8 mouse cellular contexts compared by ENCODE assay signal in the genomic region with DNA sequence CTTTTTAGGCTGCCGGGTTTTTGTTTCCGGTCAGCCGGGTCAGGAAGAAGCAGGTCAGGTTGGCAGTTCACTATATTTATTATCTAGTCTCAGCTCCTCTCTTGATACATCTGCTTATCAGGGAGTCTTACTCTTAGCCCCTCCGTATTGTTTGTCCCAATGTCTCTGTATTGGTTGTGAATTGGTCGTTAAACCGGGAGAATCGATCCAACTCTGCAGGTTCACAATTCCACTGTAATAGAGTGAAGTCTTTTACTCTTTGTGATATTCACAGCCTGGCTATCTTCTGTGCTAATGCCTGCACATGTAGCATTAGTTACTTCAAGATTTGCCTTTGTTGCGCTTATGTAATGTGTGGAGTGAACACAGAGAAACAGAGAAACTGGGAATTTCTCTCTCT. TPM values are rescaled to one million over a fixed set of nuclear protein-coding genes. Genes with fewer than 3 reads are reported as not detected.
DNase-seq lines count a peak whose midpoint lies in the region; ATAC-seq and TF ChIP-seq lines count a peak whose summit lies in the region.

No protein-coding gene starts in this region.

- no peak overlapping the region for H3K27ac ChIP-seq in cerebellum, adult 2 months (ENCODE audit: insufficient read depth, low read length)
- no peak overlapping the region for H3K27ac ChIP-seq in limb, embryonic 14.5 days (replicated peaks; ENCODE audit: low read depth, low read length)
- no peak overlapping the region for H3K27ac ChIP-seq in stomach, embryonic 14.5 days (ENCODE audit: low read length)

- no peak for TF ChIP-seq CTCF in cerebellum, adult 2 months (IDR thresholded peaks at IDR 0.05; ENCODE audit: borderline replicate concordance, insufficient read depth, low read depth, low read length)

- no peaks in the 10 kb centered on the region for H3K27me3 ChIP-seq in cerebellum, adult 2 months (ENCODE audit: control insufficient read depth, insufficient read depth, low read length)
- no peaks in the 10 kb centered on the region for H3K27me3 ChIP-seq in megakaryocyte, embryonic 14.5 days (replicated peaks)
- H3K27me3 ChIP-seq in limb, embryonic 14.5 days (ENCODE audit: control insufficient read depth, insufficient read depth, low read length) = no peaks in the 10 kb centered on the region
- H3K27me3 ChIP-seq in stomach, embryonic 14.5 days (ENCODE audit: control insufficient read depth, insufficient read depth, low read length) = no peaks in the 10 kb centered on the region

- ATAC-seq in megakaryocyte, adult 5-6 weeks (ENCODE audit: poor library complexity, severe bottlenecking) = no peak
- no peak for ATAC-seq in limb, embryonic 14.5 days (ENCODE audit: low FRiP score, low read depth)
- no peak for ATAC-seq in stomach, embryonic 14.5 days (ENCODE audit: insufficient number of reproducible peaks, insufficient read depth, low FRiP score, low read depth)

- WGBS in cerebellum, adult 2 months = 71% methylated on average over 8 of the region's 8 CpGs
- 67% methylated on average over 8 of the region's 8 CpGs for WGBS in limb, embryonic 14.5 days
- WGBS in stomach, embryonic 14.5 days = 53% methylated on average over 8 of the region's 8 CpGs

- H3K4me2 ChIP-seq in limb, embryonic 14.5 days (replicated peaks; ENCODE audit: low read depth, low read length, severe bottlenecking) = peak overlapping the region; percentile 55
- H3K4me2 ChIP-seq in stomach, embryonic 14.5 days (replicated peaks; ENCODE audit: low read depth, low read length) = peak overlapping the region; percentile 50

- H3K4me3 ChIP-seq in cerebellum, adult 2 months (replicated peaks; ENCODE audit: insufficient read depth, low read depth, low read length) = peak overlapping the region; percentile 77
- peak overlapping the region; percentile 28 for H3K4me3 ChIP-seq in megakaryocyte, embryonic 14.5 days (replicated peaks)
- H3K4me3 ChIP-seq in limb, embryonic 14.5 days (replicated peaks; ENCODE audit: low read length) = peak overlapping the region; percentile 57
- H3K4me3 ChIP-seq in stomach, embryonic 14.5 days (ENCODE audit: low read depth, low read length) = peak overlapping the region; percentile 49

- no peaks in the 10 kb centered on the region for H3K36me3 ChIP-seq in megakaryocyte, embryonic 14.5 days (replicated peaks; ENCODE audit: low read length)
- peaks cover 13% of the 10 kb centered on the region for H3K36me3 ChIP-seq in limb, embryonic 14.5 days (ENCODE audit: control insufficient read depth, insufficient read depth, low read length)
- H3K36me3 ChIP-seq in stomach, embryonic 14.5 days (ENCODE audit: control insufficient read depth, insufficient read depth, low read length) = no peaks in the 10 kb centered on the region

- H3K9me3 ChIP-seq in megakaryocyte, embryonic 14.5 days = no peaks in the 10 kb centered on the region
- no peaks in the 10 kb centered on the region for H3K9me3 ChIP-seq in limb, embryonic 14.5 days (ENCODE audit: control insufficient read depth, low read length)
- no peaks in the 10 kb centered on the region for H3K9me3 ChIP-seq in stomach, embryonic 14.5 days (ENCODE audit: control insufficient read depth, low read depth, low read length)

- no peak for DNase-seq in cerebellum, adult 2 months
- DNase-seq in cerebellum, adult 11 months = no peak
- DNase-seq in limb, embryonic 14.5 days (ENCODE audit: low spot score) = no peak
- DNase-seq in adrenal gland, postnatal 14 days = no peak
- no peak for DNase-seq in right cerebral cortex, postnatal 36 days (ENCODE audit: low spot score in 2 of 2)

- peak overlapping the region; percentile 85 for H3K9ac ChIP-seq in limb, embryonic 14.5 days (ENCODE audit: low read depth, low read length, severe bottlenecking)
- H3K9ac ChIP-seq in stomach, embryonic 14.5 days (replicated peaks; ENCODE audit: low read depth, low read length) = peak overlapping the region; percentile 87; the same call in 1 of the 2 replicates

- H3K4me1 ChIP-seq in cerebellum, adult 2 months (ENCODE audit: control insufficient read depth, insufficient read depth, low read length) = no peaks in the 10 kb centered on the region
- H3K4me1 ChIP-seq in megakaryocyte, embryonic 14.5 days = peaks cover 24% of the 10 kb centered on the region
- H3K4me1 ChIP-seq in limb, embryonic 14.5 days (ENCODE audit: control insufficient read depth, insufficient read depth, low read length) = peaks cover 11% of the 10 kb centered on the region; the same call in 1 of the 2 replicates
- 0 out of 2 replicates have a peak, but pooled peaks cover 4% of the 10 kb centered on the region for H3K4me1 ChIP-seq in stomach, embryonic 14.5 days (ENCODE audit: control insufficient read depth, insufficient read depth, low read length)

- TF ChIP-seq POLR2A in cerebellum, adult 2 months (IDR thresholded peaks at IDR 0.05; ENCODE audit: borderline replicate concordance, insufficient read depth, low read length) = no peak
- no peak for TF ChIP-seq POLR2A in limb, embryonic 14.5 days (IDR thresholded peaks at IDR 0.05; ENCODE audit: borderline replicate concordance, extremely low read depth, insufficient read depth, insufficient read length)

RNA-seq across cellular contexts. Expression of a gene that starts 1.4 kb away (rescaled TPM):
- polyA plus RNA-seq in cerebellum, adult 2 months (2012; rRNA removed) = 6.3 and 6.5 TPM in 2 replicates
- polyA plus RNA-seq in megakaryocyte, embryonic 14.5 days (2012; ENCODE audit: insufficient read depth, low replicate concordance) = 10.0 and 19.0 TPM in 2 replicates
- total RNA-seq in megakaryocyte, adult 5-6 weeks (2015) = 25.7 and 33.5 TPM in 2 replicates
- 15.1 and 16.1 TPM in 2 replicates for total RNA-seq in megakaryocyte, adult 5-6 weeks (2017)
- 8.4 and 9.1 TPM in 2 replicates for polyA plus RNA-seq in limb, embryonic 14.5 days (2012; rRNA removed)
- 13.4 and 15.0 TPM in 2 replicates for polyA plus RNA-seq in limb, embryonic 14.5 days (2014; fragmentation: Nextera tagmentation; extraction: Ambion mirVana)
- polyA plus RNA-seq in stomach, embryonic 14.5 days (2014; fragmentation: Nextera tagmentation; extraction: Ambion mirVana) = 22.9 and 24.0 TPM in 2 replicates
- 14.5 and 15.6 TPM in 2 replicates for total RNA-seq in adrenal gland, postnatal 14 days (2021)

RNA-seq across cellular contexts. Expression of a gene that starts 57.5 kb away (rescaled TPM):
- 14.4 and 15.1 TPM in 2 replicates for polyA plus RNA-seq in cerebellum, adult 2 months (2012; rRNA removed)
- 0.08 TPM in 1 of 2 replicates, not detected in the other for polyA plus RNA-seq in megakaryocyte, embryonic 14.5 days (2012; ENCODE audit: insufficient read depth, low replicate concordance)
- total RNA-seq in megakaryocyte, adult 5-6 weeks (2015) = 1.1 and 1.4 TPM in 2 replicates
- 0.44 and 1.2 TPM in 2 replicates for total RNA-seq in megakaryocyte, adult 5-6 weeks (2017)
- polyA plus RNA-seq in limb, embryonic 14.5 days (2012; rRNA removed) = 16.7 and 18.8 TPM in 2 replicates
- 17.8 and 22.3 TPM in 2 replicates for polyA plus RNA-seq in limb, embryonic 14.5 days (2014; fragmentation: Nextera tagmentation; extraction: Ambion mirVana)
- polyA plus RNA-seq in stomach, embryonic 14.5 days (2014; fragmentation: Nextera tagmentation; extraction: Ambion mirVana) = 17.6 and 21.3 TPM in 2 replicates
- 12.6 and 14.4 TPM in 2 replicates for total RNA-seq in adrenal gland, postnatal 14 days (2021)

Comparison
In these comparisons a context has a peak if more than half of its experiments do, and no peak if none do; other contexts are left out.
1. RNA of a gene that starts 57.5 kb away (polyA plus RNA-seq): 17.6 to 21.3 TPM in stomach, embryonic 14.5 days, 16.7 to 22.3 TPM in limb, embryonic 14.5 days and 14.4 to 15.1 TPM in cerebellum, adult 2 months; 0.08 TPM in megakaryocyte, embryonic 14.5 days; every median in the first group is over 10 times any median in the second.
2. Peak in every context shown above with its lines, with median percentiles within 50 percentile points of each other: H3K4me3 ChIP-seq.